Mouse (Mus musculus) frontal cortex, postnatal 14 days (tissue): ENCODE results near the gene Cflar.

Experiments used
- DNase-seq, 2 experiments: peaks; one replicate each; pipeline ENCODE4 v3.0.0; 2022; ENCODE audit warnings: low spot score in 2 of 2

The Cflar gene

DNA sequence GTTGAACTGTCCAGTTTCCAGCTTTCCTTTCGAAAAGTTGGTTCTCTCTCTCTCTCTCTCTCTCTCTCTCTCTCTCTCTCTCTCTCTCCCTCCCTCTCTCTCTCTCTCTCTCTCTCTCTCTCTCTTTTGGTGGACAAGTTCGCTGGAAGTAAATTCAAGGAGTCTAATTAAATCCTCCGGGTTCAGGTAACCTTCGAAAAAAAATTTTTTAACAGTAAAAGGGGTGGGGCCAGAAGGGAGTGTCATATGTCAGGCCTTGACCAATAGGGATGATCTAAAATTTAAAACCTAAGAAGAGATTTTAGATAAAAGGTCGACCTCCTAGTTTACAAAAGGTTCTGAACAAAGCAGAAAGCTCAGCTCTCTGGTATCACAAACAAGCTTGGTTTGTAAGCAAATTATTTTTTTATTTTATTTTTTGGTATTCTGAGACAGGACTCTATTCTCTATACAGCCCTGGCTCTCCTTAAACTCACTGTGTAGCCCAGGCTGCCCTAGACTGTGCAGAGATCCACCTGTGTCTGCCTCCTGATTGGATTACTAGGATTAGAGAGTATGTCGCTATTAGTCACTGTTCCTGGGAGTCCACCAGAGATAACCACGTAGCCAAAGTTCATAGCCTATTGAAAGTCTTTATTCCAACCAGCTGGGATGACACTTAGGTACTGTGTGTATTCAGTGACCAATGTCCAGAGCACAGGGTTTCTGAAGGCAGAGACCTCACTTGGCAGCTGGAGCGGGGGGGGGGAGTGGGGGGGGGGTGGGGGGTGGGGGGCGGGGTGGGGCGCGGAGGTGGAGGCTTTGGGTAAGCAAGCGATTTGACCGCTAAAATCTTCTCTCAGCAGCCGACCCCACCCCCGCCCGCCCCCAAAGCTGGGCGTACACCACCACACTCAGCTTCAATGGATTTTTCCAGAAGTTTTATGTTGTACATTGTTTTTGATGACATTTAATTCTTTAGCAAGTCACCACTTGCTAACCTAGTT lies 1.1 kb downstream of the Cflar start:
- DNase-seq, result no peak

DNA sequence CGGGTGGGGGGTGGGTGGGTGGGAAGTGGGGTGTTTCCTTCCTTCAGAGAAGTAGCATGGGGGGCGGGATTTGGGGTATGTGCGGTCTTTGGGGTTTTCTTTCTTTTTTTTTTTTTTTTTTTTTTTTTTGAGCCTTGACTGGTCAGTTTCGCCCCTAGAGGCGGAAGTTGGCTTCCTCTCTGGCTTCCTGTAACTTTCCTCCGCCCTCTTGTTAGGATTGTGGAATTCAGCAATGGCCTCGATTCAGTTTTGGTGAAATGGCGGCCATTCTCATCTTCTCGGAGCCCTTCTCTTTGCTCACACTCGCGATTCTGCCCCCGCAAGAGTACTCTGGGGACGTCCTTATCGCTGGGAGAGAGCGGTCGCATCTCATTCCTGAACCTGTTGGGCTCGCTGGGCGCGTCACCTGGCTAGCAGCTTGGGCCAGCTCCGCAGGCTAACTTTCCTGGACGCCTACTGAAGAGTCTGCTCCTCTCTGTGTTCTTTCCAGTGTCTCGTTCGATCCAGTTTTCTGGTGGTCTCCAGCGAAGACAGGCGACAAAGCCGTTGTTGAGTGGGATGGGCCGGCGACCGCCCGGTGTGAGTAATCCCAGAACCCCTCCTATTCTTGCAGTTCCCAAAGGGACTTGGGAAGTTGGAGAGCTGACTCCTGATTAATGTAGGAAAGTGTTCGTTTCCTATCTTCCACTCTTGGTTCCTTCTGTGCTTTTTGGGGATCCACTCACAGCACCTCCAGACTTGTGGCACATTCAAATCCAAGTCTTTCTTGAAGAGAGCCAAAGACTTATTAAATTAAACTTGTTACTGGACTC lies 2.0 kb downstream of the Cflar start:
- DNase-seq, result no peak

DNA sequence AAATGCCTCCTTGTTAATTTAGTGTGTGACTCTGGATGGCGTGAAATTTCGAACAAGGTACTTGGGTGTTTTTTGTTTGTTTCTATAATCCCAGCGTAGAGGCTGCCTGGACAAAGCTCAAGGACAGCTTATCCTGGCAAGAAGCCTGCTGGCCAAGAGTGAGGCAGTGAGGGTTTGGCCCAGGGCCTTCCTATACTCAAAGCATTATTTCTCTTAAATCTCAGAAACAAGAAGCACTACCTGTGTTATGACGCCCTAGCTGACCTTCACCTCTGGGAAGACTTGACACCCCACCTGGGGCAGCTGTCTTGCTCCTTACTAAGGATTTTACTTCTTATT lies 2.6 kb downstream of the Cflar start:
- no peak for DNase-seq

DNA sequence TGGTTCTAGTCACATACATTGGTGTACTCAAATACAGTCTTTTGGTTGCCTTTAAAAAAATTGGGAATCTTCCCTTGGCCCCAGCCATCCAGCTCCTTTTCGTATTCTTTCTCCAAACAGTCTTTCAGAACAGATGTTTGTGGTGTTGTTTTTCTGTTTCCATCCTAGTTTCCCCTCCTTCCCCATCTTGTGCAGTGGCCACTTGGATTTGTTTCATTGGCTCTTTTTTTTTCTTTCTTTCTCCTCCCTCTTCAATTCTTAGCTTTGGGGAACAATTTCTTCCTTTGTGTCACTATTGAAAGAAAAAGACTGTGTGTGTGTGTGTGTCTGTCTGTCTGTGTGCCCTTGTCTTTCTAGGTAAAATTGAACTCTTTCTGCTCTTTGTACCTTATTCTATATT lies 3.1 kb downstream of the Cflar start:
- no peak for DNase-seq

DNA sequence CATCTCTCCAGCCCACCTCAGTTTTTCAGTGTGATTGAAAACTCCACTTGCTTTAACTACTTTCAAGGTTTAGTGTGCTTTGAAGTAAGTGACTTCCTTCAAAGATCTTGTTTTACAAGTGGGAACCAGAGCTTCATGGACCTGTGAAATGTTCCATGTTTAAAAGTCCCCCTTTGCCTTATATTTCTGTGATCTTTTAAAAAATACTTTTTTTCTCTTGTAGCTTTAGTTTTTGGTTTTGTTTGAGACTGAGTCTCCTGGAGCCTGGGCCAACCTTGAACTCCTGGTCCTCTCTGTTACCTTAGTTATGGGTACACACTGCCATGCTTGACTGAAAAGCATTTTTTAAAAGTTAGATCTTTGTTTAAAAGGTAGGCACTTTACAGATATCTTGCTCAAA lies 4.2 kb downstream of the Cflar start:
- no peak for DNase-seq

DNA sequence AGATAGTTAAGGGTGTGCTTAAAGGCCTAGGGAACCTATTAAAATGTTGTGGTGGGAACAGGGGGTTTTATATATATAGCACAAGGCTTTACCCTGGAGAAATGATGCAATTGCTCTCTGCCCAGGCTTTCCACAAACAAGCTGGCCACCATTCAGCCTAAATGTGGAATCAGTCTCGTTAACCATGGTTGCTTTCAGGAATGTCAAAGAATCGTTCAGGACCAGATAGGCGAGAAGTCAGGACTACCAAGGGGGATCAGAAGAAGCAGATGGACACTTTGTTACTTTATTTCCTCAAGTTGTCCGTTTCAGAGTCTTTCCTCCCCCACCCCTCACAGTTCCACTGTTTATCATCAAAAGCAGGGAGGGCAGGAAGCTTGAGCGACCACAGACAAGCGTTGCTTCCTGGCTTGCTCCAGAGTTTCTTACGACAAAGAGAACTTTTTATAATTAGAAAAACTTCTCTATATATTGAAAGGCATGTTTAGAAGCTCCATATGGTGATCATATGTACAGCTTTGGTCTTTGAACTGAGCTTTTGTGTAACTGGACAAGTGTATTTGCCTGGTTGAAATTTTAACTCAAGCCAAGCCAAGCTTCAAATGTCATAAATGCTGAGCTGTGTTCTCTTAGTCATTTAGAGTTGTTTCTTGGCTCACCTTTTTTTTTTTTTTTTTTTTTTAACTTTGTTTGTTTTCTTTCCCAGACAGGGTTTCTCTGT lies 5.0 kb downstream of the Cflar start:
- DNase-seq, result no peak

DNA sequence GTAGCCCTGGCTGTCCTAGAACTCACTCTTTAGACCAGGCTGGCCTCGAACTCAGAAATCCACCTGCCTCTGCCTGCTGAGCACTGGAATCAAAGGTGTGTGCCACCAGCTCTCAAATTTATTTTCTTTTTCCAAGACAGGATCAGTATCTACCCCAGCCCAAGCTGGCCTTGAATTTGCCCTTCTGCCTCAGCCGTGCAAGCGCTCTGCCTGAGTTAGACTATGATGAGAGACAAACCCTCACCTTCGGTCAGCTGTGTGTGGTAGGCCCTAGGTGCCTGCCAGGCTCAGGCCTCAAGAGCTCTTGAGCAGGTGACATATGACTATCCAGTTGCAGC lies 5.5 kb downstream of the Cflar start:
- DNase-seq, result no peak

DNA sequence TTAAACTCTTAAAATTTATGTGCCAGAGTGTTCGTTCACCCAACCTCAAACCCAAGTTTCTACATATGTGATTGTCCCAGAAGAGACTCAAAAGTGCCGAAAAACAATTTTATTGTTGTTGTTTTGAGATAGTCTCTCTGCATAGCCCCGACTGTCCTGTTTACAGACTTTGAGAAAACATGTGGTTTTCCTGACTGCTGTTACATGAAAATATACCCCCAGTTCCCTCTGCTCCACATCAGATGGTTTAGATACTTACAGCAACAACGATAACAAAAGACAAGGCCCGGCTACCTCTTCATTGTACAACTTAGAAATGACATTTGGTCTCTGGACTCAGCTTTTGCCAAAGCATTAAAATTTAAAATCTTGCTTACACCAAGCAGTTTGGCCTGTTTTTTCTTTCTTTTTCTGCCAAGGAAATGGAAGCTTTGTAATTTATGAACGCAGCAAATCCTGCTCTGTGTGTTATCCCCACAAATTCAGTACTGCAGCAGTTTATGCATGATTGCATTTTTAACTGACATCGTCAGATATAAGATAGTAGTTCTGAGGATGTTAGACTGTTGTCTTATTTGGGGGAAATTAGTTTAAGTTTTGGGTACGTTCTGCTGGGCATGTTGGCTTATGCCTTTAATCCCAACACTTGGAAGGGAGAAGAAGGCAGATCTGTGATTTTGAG lies 6.4 kb downstream of the Cflar start:
- DNase-seq, result no peak

DNA sequence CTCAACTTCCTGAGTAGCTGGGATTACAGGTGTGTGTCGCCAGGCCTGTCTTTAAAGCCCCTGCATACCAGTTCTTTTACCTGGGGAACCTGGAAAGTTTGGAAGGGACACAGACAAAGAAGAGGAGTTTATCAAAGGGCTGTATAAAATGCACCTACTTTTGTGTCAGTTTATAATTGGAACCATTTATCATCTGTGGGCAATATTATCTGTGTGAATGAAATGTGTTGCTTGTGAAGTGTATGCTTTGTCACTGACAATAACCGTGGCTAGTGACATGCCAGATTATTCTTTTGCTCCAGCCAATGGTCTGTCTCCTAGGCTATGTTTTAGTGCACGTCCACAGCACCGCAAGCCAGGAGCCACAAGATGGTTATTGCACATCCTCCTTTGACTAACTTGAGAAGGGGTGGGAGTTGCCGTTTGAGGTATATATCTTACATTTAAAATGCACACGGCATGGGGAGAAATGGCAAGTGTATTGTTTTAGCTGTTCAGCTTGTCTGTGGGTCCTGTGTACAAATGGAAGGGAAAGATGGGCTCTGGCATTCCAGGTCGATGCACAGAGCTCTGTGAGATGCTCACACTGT lies 8.1 kb downstream of the Cflar start:
- DNase-seq, result no peak

DNA sequence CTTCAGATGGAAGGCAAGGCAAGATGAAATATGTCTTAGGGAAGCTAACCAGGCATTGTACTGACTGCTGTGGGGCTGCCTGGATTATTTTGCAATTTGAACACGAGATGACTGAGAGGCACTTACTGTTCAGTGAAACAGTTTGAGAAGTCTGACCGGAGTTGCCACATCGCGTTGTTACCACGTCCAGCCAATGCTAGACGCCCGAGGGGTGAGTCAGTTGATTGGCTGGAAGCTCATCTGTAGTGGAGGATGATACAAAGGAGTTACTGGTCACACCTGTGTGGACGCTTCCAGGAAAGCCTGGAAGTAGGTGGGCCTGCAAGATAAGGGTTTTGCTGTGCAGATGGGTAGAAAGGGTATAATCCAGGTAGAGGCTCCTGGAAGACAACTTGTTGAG lies 8.8 kb downstream of the Cflar start:
- DNase-seq, result no peak

DNA sequence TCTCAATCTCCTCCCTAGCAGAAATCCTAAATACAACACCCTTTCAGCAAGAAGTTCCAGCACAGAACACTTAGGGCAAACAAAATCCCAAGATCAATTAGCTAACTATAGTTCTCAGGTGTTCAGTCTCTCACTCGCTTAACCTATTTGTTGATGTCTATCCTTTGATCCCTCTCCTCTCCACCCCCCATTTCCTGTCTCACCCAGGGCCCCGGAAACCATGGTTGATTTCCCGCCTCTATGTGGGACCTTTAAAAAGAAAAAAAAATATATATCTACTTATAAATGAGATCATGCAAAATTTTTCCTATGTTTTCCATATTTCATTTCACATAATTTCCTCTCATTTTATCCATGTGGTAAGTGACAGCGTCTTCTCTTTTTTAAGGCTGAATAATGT lies 9.7 kb downstream of the Cflar start:
- no peak for DNase-seq

DNA sequence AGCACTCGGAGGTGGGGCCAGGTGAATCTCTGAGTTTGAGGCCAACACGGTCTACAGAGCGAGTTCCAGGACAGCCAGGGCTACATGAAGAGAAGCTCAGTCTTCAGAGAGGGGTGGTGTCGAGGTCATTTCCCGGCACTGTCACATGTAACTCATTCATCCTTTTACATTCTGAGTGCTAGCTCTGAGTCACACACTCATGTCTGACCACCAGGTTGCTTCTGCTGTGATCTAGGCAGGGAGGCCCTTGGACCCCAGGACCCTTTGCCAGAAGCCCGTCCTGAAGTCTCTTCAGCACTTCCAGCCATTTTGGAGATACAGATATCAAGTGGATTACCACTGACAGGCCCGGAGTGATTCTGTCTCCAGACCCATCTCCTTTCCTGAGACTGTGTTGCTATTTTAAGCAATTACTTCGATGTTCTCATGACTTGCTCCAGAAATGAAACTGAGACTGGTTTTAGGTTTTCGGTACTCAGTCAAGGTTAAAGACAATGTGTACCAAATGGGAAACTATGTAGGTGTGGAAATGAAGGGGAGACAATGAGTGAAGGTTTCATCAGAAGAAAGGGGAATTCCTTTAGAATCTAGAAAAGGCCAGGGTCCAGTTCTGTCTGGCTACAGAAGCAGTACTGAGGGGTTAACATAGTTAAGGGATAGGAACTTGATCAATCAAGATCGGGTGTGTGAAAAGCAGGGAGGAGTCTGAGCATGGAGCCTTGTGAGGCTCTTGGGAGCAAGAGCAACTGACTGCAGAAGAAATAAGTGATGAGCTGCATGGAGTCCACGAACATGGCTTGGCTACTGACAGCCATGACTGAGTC lies 11.0 kb downstream of the Cflar start:
- no peak for DNase-seq

DNA sequence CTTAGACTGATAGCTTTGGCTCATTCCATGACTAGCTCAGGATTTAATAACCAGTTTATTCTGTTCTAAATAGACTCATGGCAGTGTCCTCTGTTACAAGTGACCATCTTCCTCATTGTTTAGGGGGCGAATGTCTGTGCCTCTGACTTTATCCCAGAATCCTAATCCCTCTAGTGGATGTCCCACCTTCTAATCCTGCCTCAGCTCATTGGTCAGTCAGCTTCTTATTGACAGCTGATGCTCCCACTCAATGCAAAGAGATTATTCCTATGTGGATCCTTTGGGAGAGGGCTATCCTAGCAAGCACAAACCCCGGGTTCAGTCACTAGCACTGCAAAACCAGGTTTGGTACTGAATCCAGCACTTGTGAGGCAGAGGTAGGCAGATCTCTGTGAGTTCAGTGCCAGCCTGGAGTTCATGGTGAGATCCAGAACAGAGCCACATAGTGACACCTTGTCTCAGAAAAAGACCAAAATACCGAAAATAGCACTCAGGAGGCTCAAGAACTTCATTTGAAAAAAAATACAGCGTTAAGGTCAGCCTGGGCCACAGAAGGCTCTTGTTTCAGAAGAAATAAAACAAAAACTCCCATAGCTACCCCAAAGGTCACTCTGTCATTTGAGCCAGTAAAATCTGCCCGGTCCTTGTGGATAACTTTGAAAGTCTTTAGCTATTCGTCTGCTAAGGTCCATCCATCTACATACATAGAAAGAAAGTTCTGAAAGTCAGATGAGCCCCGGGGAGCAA lies 11.9 kb downstream of the Cflar start:
- no peak for DNase-seq

DNA sequence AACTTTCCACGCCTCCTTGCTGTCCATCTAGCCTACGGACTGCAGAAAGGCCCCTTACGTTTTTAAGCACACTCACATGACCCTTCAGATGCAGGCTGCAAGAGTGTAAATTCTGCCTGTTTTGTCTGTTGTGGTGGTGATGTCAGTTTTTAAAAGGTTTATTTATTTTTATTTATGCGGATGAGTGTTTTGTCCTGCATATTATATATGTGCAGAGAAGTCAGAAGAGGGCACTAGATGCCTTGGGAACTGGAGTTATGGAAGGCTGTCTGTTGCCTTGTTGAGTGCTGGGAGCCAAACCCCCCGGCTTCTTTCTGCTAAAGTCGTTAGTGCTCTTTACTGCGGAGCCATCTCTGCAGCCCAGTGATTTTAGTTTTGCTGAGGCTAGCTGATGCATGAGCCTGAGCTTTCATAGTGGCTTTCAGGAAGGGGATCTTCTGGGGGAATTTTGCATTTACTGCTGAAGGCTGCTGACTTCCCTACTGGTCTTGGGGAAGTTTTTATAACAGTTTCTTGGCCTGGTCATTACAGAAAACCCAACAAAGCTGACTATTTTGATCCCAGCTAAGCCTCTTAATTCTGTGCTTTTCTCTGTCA lies 12.6 kb downstream of the Cflar start:
- DNase-seq, result no peak

DNA sequence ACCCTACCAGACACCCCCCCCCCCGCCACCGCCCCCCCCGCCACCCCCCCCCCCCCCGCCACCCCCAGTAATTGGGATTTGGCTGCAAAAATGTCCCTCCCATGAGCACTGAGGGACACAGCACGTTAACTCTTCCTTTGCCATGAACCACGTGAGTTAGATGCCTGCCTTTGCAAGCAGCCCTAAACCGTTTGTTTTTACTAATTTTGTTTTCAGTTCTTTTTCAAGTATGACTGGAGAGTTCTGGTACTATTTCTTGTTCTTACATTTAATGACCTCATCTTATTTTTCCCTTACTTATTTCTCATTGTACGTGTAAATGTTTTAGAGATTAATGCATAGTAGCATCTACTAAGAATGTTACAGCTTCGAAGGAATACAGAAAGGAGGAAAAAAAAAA lies 13.2 kb downstream of the Cflar start:
- DNase-seq, result no peak

DNA sequence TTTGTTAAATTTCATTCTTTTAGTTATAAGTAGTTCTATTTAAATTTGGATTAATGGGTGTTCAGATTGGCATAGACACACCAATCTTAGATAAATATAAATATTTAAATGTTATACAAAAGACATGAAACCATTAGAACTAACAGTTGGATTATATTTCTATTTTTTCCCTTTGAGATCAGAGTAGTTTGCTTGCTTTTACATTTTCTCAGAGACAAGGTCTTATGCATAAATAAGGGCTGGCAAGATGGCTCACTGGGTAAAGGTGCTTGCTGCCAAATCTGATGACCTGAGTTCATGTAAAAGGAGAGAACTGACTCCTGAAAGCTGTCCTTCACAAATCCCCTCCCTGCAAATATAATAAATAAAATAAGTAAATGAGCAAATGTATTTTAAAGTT lies 13.8 kb downstream of the Cflar start:
- DNase-seq, result no peak

DNA sequence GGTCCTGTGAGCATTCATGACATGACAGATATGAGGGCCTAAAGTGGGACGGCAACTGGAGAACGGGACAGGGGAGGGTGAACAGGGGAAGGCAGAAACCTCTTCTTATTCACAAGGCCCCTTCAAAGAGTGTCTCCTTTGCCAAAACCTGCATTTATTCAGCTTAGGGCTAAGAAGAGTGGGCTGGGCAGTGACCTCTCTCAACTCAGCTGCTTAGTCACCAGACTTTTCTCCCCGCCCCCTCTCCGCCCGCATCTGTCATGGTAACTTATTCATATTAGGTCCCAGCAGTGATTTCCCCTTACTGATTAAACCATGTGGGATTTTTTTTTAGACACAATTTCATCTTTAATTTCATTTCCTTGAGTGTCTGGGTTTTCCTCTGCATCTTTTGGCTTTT lies 14.5 kb downstream of the Cflar start:
- no peak for DNase-seq

DNA sequence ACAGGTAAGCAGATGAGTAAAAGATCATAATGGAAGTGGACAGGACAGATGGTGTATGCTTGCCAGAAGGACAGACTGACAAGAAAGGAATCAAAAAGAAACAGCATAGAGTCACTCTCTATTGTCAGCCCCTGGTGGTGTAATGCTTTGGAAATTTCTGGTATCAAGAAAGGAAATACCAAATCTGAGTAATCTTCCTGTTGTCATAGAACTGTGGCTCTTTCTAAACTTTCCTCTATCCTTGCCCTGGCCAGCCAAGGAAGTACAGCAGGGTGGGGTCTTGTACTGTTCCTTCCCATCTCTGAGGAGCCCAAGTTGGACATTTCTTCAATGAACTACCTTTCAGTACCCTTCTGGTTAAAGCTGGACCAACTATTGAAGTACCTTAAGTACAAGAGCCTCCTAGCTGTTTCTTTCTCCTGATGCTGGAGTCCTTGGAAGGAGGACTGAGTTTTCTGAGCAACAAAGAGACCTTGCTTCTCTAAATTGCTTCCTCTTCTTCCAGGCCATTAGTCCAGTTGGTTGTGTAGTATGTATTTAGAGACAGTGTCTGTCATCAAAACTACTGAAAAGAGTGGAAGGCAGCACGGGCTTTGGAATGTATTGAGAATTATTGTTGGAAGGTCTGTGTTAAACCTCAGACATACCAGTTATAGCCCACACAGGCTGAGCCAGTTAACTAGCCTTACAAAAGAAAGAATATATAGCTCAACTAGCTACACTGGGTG lies 15.9 kb downstream of the Cflar start:
- no peak for DNase-seq
